Mouse (Mus musculus) spleen, adult 2 months (tissue): ENCODE data around the gene Olfr93.

ENCODE experiments used
- CTCF ChIP-seq: fragments of 200-500 bp; IDR thresholded peaks from 2 replicates; pipeline ENCODE4 v1.5.1; 2011; ENCODE audit warnings: mild to moderate bottlenecking, inconsistent platforms; ENCODE audit not compliant: insufficient read depth, insufficient read length, insufficient replicate concordance; ENCODE audit errors: extremely low read depth
- POLR2A ChIP-seq: fragments of 200-500 bp; IDR thresholded peaks from 2 replicates; pipeline ENCODE4 v1.6.1; 2011; ENCODE audit warnings: low read depth, low read length, inconsistent platforms

GRCm38 (mm10) chr17:37194782-37195181 is 33.5 kb upstream of the Olfr93 start:
- no peak for TF ChIP-seq CTCF
- TF ChIP-seq POLR2A, result no peak
